Mouse (Mus musculus): Measurements from ENCODE around the gene Mip.
"Not testable (repeated sequence)": the region's sequence is repeated elsewhere in the genome, so short reads cannot be mapped to it uniquely, and the experiment has no call there.

GRCm38 (mm10) chr10:128192030-128192766, 33.4 kb upstream of the Mip start:
- not testable (repeated sequence) for TF ChIP-seq CTCF (IDR thresholded peaks at IDR 0.05; ENCODE audit: extremely low read depth, insufficient read depth, insufficient read length, insufficient replicate concordance); POLR2A (IDR thresholded peaks at IDR 0.05; ENCODE audit: low read depth, low read length)

All from spleen, adult 2 months (tissue).